In genomic region chr9:70888969-70889368, GRCm38 (mm10) we compare ENCODE assay signal across 11 mouse cellular contexts.
DNase-seq lines count a peak whose midpoint lies in the region; ATAC-seq and TF ChIP-seq lines count a peak whose summit lies in the region.
"Had no signal": no experiment of that assay in that cellular context is flagged by ENCODE, and none has a peak within 500 bp of the region (broad histone marks: within the 10 kb centered on the region; RNA-seq: fewer than 3 reads in every experiment).

No protein-coding gene starts in this region.

- no peak for TF ChIP-seq POLR2A in kidney, adult 2 months (IDR thresholded peaks at IDR 0.05; ENCODE audit: low read depth, low read length)

- H3K4me1 ChIP-seq in kidney, embryonic 14.5 days (ENCODE audit: control insufficient read depth, insufficient read depth, low read length), result 0 out of 2 replicates have a peak, but pooled peaks cover 7% of the 10 kb centered on the region
- 0 out of 2 replicates have a peak, but pooled peaks cover 4% of the 10 kb centered on the region for H3K4me1 ChIP-seq in kidney, adult 2 months (ENCODE audit: control insufficient read depth, insufficient read depth, low read length)
- no peaks in the 10 kb centered on the region for H3K4me1 ChIP-seq in intestine, postnatal 0 days (replicated peaks; ENCODE audit: control insufficient read depth, insufficient read depth, low read length)

- 48% methylated on average over 4 of the region's 4 CpGs for WGBS in kidney, embryonic 14.5 days
- 69% methylated on average over 4 of the region's 4 CpGs for WGBS in kidney, adult 2 months
- WGBS in intestine, postnatal 0 days, result 45% methylated on average over 4 of the region's 4 CpGs

- H3K27me3 ChIP-seq in kidney, embryonic 14.5 days (ENCODE audit: control insufficient read depth, insufficient read depth, low read length), result no peaks in the 10 kb centered on the region
- H3K27me3 ChIP-seq in kidney, adult 2 months (replicated peaks; ENCODE audit: control insufficient read depth, insufficient read depth, low read length), result no peaks in the 10 kb centered on the region
- H3K27me3 ChIP-seq in intestine, postnatal 0 days (replicated peaks; ENCODE audit: control insufficient read depth, insufficient read depth, low read length), result no peaks in the 10 kb centered on the region
- H3K27me3 ChIP-seq: limb, embryonic 13.5 days had no signal

- no peak overlapping the region for H3K9ac ChIP-seq in kidney, embryonic 14.5 days (ENCODE audit: low read depth, low read length)
- H3K9ac ChIP-seq in intestine, postnatal 0 days (ENCODE audit: low read depth, low read length), result no peak overlapping the region
- H3K9ac ChIP-seq: limb, embryonic 13.5 days had no signal

- DNase-seq in kidney, adult 2 months, result no peak
- DNase-seq in urinary bladder, postnatal 36 days (ENCODE audit: low spot score in 2 of 2), result peak; percentile 18 to 21
- DNase-seq in urinary bladder, postnatal 10 days (ENCODE audit: low spot score), result no peak
- peak; percentile 62 for DNase-seq in yolk sac, embryonic 10.5 days (ENCODE audit: low spot score)
- no peak for DNase-seq in right cerebral cortex, postnatal 4 days
- DNase-seq in thymus, adult 18-20 months, result no peak
- DNase-seq: cerebellum, postnatal 36 days; midbrain, embryonic 14.5 days had no signal

- ATAC-seq in kidney, embryonic 14.5 days (ENCODE audit: low FRiP score, low TSS enrichment), result no peak
- peak; percentile 98 for ATAC-seq in intestine, postnatal 0 days

- H3K27ac ChIP-seq in kidney, embryonic 14.5 days (ENCODE audit: low read depth, low read length), result peak overlapping the region; percentile 47; the same call in 1 of the 2 replicates
- H3K27ac ChIP-seq in kidney, adult 2 months (ENCODE audit: insufficient read depth, low read depth, low read length), result no peak overlapping the region
- peak overlapping the region; percentile 79 for H3K27ac ChIP-seq in intestine, postnatal 0 days (ENCODE audit: low read depth, low read length)
- H3K27ac ChIP-seq: limb, embryonic 13.5 days had no signal

- TF ChIP-seq CTCF in kidney, adult 2 months (conservative IDR thresholded peaks at IDR 0.05; ENCODE audit: insufficient read depth, insufficient read length, low read depth, low read length), result no peak
- no peak for TF ChIP-seq CTCF in intestine, postnatal 0 days (IDR thresholded peaks at IDR 0.05; ENCODE audit: low read depth)

- no peaks in the 10 kb centered on the region for H3K36me3 ChIP-seq in kidney, embryonic 14.5 days (ENCODE audit: control insufficient read depth, insufficient read depth, low read length)
- no peaks in the 10 kb centered on the region for H3K36me3 ChIP-seq in kidney, adult 2 months (ENCODE audit: control insufficient read depth, insufficient read depth, low read length)
- H3K36me3 ChIP-seq in intestine, postnatal 0 days (ENCODE audit: control insufficient read depth, insufficient read depth), result no peaks in the 10 kb centered on the region
- H3K36me3 ChIP-seq: limb, embryonic 13.5 days had no signal

- no peaks in the 10 kb centered on the region for H3K9me3 ChIP-seq in kidney, embryonic 14.5 days (ENCODE audit: control insufficient read depth, low read length)
- H3K9me3 ChIP-seq in intestine, postnatal 0 days (ENCODE audit: control insufficient read depth), result no peaks in the 10 kb centered on the region
- H3K9me3 ChIP-seq: limb, embryonic 13.5 days had no signal

- no peak overlapping the region for H3K4me3 ChIP-seq in kidney, embryonic 14.5 days (ENCODE audit: low read length)
- no peak overlapping the region for H3K4me3 ChIP-seq in kidney, adult 2 months (ENCODE audit: insufficient read depth, low read depth, low read length)
- no peak overlapping the region for H3K4me3 ChIP-seq in intestine, postnatal 0 days (ENCODE audit: low read depth, low read length)
- H3K4me3 ChIP-seq: limb, embryonic 13.5 days had no signal

- no peak overlapping the region for H3K4me2 ChIP-seq in kidney, embryonic 14.5 days (replicated peaks; ENCODE audit: low read depth, low read length)
- H3K4me2 ChIP-seq in intestine, postnatal 0 days (replicated peaks; ENCODE audit: low read depth), result no peak overlapping the region
- H3K4me2 ChIP-seq: limb, embryonic 13.5 days had no signal

Comparison
In these comparisons a context has a peak if more than half of its experiments do, and no peak if none do; other contexts are left out.
1. DNase-seq: peak in urinary bladder, postnatal 36 days (2 of 2) and yolk sac, embryonic 10.5 days (single experiment); none in kidney, adult 2 months (single experiment), urinary bladder, postnatal 10 days (single experiment), right cerebral cortex, postnatal 4 days (single experiment) and thymus, adult 18-20 months (0 of 2).